Mouse (Mus musculus): ENCODE measurements around the gene Asic2.

The Asic2 gene

DNA sequence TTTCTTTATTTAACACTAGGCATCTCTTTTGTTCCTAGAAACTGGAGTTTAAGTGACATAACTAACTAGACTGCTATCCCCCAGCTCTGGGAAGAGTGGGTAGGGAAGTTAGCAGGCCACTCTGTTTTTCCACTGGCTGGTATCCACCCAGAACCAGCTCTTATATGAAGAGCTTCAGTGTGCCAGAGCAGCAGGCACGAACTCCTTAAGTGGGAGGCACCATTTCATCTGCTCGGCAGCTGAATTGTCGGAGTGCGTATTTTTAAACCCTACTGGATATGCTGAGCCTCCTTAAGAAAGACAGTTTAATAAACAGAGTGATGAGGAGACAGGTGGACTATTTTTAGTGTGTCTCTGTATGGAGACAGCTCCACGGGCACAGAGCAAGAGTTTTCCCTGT lies 475.9 kb downstream of the Asic2 start:
- in situ Hi-C loops (cut with MboI; ENCODE audit: unreplicated experiment in 2 of 2): no loop called here

DNA sequence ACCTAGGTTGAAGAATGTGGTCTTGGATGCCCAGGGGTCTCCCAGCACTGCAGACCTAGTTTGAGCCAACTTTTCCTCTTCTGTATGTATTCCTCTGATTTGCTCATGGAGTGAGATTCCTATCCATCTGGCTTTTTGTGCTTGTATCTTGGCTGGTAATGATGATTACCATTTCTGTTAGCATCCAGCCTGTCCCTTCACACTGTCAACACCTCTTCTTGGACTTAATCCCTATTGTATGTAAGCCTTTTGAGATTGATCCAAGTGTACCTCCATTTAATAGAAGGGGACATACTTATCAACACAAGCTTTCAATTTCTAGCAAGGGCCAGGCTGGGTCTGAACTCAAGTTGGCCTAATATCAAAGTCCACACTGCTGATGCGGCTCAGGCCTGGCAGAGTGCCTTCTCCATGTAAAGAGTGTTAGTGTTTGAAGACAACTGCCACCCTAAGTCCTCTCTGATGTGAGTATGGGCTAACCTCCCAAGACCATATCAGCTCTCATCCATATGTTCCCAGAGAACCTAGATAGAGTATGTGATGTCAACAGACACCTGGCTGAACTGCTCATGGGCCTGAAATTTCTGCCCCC lies 479.0 kb downstream of the Asic2 start:
- in situ Hi-C loops (cut with MboI; ENCODE audit: unreplicated experiment in 2 of 2): no loop called here

DNA sequence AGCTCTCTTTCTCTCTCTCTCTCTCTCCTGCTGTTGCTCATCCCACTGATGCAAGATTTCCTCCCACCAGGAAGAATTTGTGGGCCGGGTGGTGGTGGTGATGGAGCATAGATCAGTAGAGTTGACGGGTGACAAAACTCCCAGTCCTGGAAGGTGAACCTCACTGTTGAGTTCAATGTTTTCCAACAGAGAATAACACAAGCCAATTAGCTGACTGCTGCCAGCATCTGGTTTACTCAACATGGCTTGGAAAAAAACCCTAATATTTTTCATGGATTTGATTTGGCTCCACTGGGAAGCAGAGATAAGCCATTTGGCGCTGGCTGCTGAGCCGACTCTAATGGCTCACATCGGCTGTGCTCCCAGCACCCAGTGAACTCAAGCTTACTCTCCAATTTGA lies 479.6 kb downstream of the Asic2 start:
- in situ Hi-C loops (cut with MboI; ENCODE audit: unreplicated experiment in 2 of 2): no loop called here

DNA sequence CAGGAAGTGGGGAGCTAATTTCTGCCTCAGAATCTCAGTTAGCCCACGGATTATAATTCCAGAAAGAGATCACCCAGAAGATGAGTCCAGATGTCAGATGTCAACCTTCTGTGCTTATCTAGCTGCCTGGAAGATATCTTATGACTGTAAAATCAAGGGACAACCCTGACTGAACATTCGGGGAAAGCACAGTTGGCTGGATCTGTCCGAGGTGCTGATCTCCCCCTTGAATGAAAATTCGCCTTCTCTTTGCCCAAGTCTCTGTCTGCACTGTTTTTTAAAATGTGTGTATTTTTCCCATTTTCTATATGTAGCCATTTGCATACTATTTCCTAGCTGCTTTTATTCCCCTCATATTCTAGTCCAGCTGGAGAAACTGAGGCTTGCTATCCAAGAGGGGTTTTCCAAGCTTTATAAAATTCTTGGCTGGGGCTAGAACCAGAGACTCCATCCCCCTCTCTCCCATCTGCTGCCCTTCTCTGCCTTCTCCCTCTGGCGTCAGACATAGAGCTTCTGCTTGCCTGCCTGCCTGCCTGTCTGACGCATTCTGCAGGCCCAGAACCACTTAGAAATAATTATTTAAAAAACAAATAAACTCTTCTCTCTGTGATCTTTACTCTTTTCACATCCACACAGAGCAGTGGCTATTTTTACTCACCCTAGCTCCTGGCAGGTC lies 481.9 kb downstream of the Asic2 start:
- in situ Hi-C loops (cut with MboI; ENCODE audit: unreplicated experiment in 2 of 2): no loop called here

DNA sequence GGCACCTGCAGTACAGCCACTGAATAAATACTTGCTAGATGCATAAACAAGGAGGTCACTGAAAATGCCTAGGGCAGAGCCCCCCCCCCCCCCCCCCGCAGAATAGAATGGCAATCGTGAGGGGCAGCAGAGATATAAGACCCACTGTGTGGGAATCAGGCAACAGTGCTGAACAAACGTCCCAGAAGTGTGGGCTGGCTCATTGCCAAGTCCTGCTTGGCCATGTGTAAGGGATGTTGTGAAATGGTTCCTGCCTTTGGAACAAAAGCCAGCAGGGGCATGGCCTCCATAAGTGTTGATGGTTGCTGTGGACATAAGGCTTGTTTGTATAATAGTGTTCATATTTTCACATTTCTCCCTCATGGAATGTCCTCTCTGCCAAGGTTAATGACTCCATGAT lies 487.1 kb downstream of the Asic2 start:
- in situ Hi-C loops (cut with MboI; ENCODE audit: unreplicated experiment in 2 of 2): no loop called here

DNA sequence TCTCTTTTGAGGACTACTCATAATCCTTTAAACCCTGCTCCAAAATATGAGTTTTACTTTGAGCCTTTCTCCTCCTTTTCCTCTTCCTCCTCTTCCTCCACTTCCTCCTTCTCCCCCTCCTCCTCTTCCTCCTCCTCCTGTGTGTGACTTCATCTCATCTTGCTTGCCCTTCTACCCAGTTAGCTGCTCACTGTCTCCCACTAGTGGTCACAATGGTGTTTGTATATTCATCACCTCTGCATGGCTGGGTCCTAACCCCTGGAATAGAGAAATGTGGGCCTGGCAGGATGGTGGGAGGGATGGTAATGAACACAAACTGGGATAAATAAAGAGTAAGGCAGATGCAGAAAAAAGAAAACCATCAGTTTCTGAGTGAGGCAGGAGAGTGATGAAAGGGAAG lies 492.0 kb downstream of the Asic2 start:
- in situ Hi-C loops (cut with MboI; ENCODE audit: unreplicated experiment in 2 of 2): no loop called here

DNA sequence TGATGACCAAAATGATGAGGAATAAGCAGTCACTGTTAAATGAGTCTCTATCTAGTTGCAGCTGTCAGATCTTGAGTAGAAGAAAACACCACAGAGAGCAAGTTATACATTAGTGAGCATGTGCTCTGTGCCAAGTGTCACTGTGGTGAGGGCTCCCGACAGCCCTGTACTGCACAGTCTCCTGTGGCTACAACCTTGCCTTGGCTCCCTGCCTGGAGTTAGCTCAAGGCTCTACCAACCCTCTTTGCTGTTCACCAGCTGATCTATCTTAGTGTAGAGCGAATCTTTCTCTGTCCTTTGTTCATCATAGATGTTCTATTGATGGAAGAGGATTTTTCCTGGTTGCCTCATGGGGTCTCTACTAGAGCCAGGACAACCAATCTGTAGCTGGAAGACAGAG lies 494.1 kb downstream of the Asic2 start:
- in situ Hi-C loops (cut with MboI; ENCODE audit: unreplicated experiment in 2 of 2): no loop called here

DNA sequence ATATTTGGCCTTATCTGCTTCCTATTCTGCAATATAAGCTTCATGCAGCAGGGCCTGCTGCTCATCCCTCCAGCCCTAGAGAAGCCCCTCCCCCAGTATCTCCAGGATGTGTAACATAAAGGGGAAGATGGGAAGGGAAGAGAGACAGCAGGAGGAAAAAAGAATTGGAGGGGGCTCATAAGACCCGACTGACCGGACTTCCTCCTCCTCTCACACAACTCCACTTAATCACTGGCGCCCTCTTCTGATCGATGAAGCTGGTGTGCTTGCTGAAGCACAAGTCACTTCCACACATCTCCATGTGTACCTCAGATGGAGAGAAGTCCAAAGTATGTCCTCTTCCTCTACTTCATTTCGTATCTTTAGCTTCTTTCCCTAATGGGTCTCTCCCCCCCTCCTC lies 506.1 kb downstream of the Asic2 start:
- in situ Hi-C loops (cut with MboI; ENCODE audit: unreplicated experiment in 2 of 2): no loop called here

DNA sequence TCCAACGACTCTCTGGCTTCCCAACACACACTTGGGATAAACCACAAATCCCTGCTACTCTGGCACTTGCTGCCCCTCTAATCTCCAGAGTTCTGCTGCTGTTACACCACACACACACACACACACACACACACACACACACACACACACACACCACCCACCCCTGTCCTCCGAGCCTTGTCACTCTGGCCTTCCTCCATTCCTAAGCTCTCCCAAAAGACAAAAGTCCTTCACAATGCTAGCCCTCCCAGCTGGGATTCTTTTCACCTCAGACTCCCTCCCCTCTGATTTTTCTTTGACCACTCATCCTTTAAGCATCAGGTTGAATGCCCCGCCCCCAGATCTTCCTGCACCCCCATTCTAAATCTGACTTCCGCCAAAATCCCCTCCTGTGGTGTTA lies 506.5 kb downstream of the Asic2 start:
- in situ Hi-C loops (cut with MboI; ENCODE audit: unreplicated experiment in 2 of 2): no loop called here

DNA sequence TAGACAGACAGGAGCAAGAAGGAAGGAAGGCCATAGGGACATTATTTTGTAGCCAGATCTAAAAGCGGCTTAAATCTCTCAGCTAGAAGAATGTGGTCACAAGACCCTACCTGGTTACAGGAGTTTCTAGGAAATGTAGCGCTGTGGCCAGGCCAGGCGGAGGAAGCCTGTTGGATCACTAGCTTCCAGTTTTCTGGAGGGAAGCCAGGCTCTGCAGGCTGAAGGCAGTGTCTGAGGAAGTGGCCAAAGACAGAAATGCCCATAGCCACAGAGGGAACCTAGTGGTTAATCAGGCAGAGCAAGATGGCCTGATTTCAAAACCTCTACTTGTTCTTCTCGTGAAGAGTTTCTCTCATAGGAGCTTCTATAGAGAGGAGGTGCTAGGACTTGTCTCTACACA lies 513.3 kb downstream of the Asic2 start:
- in situ Hi-C loops (cut with MboI; ENCODE audit: unreplicated experiment in 2 of 2): no loop called here

DNA sequence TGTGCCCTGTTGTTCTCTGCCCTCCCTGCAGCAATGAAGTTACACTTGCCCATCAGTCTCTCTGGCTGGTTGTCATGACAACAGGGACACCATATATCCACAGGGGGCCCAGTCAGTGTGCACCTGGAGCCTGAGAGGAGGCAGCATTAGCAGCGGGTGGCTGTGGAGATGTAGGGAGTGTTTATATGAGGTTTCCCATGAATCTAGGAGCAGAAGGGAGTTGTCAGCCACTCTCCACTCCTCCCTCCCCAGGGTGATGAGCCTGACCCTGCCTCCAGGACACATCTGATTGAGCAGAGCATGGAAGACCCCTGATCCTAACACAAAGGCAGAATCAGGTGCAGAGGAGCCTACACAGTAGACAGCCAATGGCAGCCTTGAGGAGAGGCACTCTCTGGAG lies 514.1 kb downstream of the Asic2 start:
- in situ Hi-C loops (cut with MboI; ENCODE audit: unreplicated experiment in 2 of 2): no loop called here

DNA sequence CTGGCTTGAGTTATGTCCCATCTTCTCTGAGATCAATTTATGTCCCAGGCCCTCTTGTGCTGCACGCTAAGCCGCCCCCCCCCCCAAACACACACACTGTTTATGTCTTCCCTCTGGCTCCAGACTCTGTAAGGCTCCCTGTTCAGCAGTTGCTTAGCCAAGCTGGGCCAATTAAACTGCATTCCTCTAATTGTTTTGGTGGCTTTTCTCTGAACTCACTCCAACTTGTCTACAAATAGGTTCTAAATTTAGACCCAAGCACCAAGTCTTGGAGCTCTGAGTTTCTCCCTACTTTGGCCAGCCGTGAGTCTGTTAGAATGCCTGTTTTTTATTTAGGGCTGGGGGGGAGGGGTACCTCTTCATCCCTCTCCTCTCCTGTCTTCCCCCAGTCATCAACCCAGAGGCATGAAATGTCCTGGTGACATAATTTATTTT lies 519.0 kb downstream of the Asic2 start:
- in situ Hi-C loops (cut with MboI; ENCODE audit: unreplicated experiment in 2 of 2): no loop called here

DNA sequence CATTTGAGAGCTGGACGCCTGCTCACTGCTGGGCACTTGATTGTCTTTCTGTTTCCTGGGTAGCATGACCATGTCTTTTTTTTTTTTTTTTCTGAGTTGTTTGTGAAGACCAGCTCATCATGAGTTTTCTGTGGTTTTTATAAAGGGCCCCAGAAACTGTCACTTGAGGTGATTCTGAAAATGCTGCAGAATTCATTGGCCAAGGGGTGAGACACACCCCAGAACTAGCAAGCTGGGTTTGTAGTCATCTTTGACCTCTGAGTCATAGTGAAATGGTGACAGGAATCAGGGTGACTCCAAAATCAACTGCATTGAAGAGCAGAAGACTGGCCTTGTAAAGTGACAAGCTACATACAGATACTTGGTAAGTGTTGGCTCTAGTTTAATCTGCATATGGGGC lies 521.9 kb downstream of the Asic2 start:
- in situ Hi-C loops (cut with MboI; ENCODE audit: unreplicated experiment in 2 of 2): no loop called here

DNA sequence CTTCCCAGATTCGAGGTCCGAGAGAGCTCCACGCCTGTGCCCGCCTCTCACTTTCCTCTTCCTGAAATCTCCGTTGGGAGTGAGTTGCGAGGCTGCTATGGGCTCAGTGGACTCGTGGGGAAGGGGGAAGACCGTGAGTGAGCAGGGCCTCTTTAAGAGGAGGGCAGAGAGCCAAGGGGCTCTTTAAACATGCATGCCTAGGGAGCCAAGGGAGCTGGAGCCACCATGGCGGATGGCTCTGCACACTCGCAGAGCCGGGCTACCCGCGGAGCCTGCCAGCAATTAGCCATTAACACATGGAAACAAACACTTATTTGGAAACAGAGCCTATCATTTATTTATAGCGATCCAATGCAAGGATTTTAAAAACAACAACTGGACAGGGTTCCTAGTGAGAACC lies 541.4 kb downstream of the Asic2 start:
- in situ Hi-C loops (cut with MboI; ENCODE audit: unreplicated experiment in 2 of 2): no loop called here

DNA sequence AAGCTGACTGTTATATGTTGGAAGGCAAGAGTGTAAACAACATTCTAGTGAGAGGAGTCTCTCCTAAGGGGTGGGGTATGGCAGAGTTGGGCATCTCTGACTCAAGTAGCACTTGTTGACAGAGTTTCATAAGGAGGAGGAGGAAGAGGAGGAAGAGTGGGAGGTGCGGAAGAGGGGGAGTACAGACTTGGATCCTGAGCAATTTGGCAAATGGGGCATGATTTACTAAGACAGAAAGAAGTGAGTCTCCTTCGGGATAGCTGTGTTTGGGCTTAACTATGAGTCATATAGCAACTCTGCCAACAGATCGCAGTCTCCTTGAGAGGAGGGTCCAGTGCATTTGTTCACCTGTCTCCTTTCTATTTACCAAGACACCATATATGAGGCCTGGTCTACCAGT lies 549.1 kb downstream of the Asic2 start:
- in situ Hi-C loops (cut with MboI; ENCODE audit: unreplicated experiment in 2 of 2): no loop called here

DNA sequence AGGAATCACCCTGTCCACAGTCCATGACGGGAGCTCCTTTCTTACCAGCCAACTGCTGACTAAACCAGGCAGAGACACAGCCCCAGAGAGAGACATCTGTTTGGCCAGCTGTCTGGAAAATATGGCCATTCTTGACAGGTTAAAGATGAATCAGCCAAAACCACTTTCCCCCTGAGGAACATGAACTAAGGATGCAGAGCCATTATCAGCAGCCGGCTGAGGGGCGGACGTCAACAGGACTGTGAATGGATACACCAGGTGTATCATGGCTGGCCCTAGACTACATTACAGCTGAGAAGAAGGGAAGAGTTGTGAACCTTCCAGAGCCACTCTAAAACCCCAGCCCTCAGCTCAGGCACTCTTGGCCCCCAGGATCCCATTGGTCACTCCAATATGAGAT lies 550.2 kb downstream of the Asic2 start:
- in situ Hi-C loops (cut with MboI; ENCODE audit: unreplicated experiment in 2 of 2): no loop called here

DNA sequence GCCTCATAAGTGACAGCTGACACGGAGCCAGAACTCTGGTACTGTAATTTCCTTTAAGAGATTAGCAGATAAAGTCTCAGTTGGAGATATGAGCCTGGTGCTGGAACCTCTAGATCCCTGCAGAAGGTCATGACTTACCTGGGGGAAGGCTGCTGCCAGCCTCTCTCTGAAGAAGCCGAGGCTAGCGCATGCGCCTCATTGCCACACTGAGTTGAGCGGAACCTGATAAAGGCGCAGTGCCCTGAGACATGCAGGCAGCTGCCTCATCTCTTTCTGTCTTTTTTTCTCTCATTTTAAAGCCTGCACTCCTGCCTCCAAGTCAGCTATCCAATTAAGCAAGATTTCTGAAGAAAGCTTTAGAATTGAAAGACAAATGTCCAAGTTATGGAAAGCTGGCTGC lies 551.9 kb downstream of the Asic2 start:
- in situ Hi-C loops (cut with MboI; ENCODE audit: unreplicated experiment in 2 of 2): no loop called here

DNA sequence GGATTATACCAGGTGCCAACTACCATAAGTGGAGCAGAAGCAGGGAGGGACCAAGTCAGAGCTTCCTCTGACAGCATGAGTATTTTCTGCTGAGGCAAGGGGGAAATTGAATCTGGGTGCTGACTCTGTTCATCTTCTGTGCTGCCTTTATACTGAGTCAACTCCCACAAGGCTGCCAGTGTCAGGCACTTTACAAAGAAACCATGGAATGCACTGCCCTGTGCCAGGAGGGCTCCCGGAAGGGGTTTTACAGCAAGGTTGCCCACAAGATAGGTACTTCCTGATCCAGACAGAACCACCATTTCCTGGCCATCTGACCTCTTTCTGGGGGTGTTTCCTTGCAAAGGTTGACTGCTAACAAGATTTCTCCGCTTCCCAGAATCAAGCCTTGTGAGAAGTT lies 553.7 kb downstream of the Asic2 start:
- in situ Hi-C loops (cut with MboI; ENCODE audit: unreplicated experiment in 2 of 2): no loop called here

DNA sequence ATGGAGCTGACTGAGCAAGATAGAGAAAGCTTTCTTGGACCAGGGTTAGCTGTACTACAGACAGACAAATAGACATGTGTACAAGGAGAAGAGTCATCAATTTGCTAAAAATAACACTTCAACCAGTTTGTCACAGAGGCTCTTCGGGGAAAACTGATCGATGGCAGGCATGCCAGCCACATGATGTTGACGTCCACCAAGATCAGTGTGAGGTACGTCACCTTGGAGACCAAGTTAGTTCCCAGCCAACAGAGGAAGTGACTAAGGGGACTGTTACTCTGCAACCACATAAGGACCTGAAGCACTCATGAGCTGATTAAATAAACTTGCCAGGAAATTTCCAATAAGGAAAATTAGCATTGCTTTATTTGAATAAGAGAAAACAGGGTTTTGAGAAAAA lies 557.0 kb downstream of the Asic2 start:
- in situ Hi-C loops (cut with MboI; ENCODE audit: unreplicated experiment in 2 of 2): no loop called here

DNA sequence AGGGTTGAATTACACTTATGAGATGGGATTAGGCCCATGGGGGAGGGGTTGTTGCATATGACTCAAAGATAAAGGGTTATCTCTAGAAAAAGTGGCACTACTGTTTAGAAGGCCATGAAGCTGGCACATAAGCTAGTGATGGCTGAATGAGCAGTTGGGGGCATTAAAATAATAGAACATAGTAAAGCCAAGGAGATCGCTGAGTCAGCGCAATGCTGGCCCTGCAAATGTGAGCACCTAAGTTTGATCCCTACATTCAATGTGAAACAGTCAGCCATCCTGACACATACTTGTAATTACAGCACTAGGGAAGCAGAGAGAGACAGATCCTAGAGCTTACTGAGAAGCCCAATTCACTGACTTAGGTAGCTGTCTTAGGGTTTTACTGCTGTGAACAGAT lies 562.3 kb downstream of the Asic2 start:
- in situ Hi-C loops (cut with MboI; ENCODE audit: unreplicated experiment in 2 of 2): no loop called here

DNA sequence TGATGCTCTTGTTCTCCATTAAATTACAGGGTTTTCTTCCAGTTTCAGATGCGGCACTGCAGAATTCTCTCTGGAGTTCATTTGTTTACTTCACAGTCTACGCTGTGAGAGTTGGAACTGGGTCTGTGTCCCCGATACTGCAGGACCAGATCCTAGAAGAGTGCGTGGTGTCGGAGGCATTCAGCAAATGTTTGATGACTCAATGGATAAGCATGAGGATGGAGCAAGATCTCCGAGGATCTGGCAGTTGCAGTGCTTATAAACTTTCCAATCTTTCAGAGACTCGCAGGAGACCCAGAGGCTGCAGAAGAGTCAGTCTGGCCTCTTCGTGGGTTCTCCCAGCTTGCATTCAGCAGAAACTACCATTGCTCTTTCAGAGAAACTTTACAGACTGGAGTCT lies 566.0 kb downstream of the Asic2 start:
- in situ Hi-C loops (cut with MboI; ENCODE audit: unreplicated experiment in 2 of 2): no loop called here

DNA sequence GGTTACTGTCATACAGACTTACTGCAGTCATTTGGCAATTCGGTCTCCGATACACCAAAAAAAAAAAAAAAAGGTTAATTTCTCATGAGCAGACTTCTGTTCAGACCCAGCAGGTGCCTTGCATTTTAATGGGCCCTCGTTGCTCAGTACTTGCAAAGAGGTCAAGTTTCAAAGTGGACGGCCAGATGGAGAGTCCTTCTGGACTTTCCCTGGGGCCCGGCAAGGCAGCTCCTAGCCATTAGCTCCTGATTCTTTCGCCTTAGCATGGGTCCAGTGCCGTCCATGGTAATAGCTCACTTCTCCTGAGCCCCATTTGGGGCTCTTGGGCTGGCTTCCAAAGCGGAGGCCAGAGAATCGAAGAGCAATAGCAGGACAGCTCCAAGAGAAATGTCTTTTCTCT lies 575.4 kb downstream of the Asic2 start:
- in situ Hi-C loops (cut with MboI; ENCODE audit: unreplicated experiment in 2 of 2): no loop called here

DNA sequence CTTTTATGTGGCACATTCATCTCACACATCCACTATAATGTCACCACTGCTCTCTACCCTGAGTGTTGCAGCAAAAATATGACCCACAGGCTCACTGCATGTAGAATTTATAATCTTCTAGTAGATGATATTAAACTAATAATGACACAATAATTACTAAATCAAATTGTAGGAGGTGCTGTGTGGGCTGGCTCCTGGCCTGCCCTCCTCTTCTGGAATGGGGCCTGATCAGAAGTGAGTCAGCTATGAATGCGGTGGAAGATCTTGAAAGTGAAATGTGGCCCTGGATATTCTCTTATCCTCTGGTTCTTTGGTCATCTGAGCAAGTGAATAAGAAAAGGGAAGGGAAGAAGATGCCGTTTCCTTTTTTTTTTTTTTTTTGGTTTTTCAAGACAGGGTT lies 582.1 kb downstream of the Asic2 start:
- in situ Hi-C loops (cut with MboI; ENCODE audit: unreplicated experiment in 2 of 2): no loop called here

All from v-Abl transformed pro-B cells (cell line).